Mouse (Mus musculus) lung, embryonic 15.5 days (tissue): ENCODE measurements around the gene Dbp. TPM values are rescaled to one million over a fixed set of nuclear protein-coding genes. Genes with fewer than 3 reads are reported as not detected.

Experiments
- polyA plus RNA-seq: library from polyadenylated mRNA; unstranded; fragments of >200 nt; fragmentation: Nextera tagmentation; extraction: Ambion mirVana; gene quantifications from 2 replicates; pipeline ENCODE4 v1.2.1, GENCODE M21; 2015

Dbp gene
- polyA plus RNA-seq, 1 experiment from 2014 or later: 3.1 TPM

Other genes starting within 250 kb of the Dbp start
- 5,197 and 5,279 TPM in 2 replicates for gene Ftl1, start 245.2 kb upstream of the Dbp start, polyA plus RNA-seq
- 161 and 176 TPM in 2 replicates for gene Bax, start 238.2 kb upstream of the Dbp start, polyA plus RNA-seq
- 0.33 and 0.74 TPM in 2 replicates for gene Tulp2, start 223.2 kb upstream of the Dbp start, polyA plus RNA-seq
- not detected in 2 replicates for gene Gm45808, start 218.3 kb upstream of the Dbp start, polyA plus RNA-seq
- 2.8 and 3.4 TPM in 2 replicates for gene Dhdh, start 216.3 kb upstream of the Dbp start, polyA plus RNA-seq
- gene Nucb1, start 194.7 kb upstream of the Dbp start, polyA plus RNA-seq: 230 and 238 TPM in 2 replicates
- gene Ppp1r15a, start 178.8 kb upstream of the Dbp start, polyA plus RNA-seq: 21.9 and 22.9 TPM in 2 replicates
- gene Plekha4, start 178.8 kb upstream of the Dbp start, polyA plus RNA-seq: 2.2 and 3.3 TPM in 2 replicates
- gene Hsd17b14, start 150.2 kb upstream of the Dbp start, polyA plus RNA-seq: 1.5 and 1.7 TPM in 2 replicates
- 57.7 and 62.5 TPM in 2 replicates for gene Bcat2, start 134.9 kb upstream of the Dbp start, polyA plus RNA-seq
- 0.42 TPM in 1 of 2 replicates, not detected in the other for gene Fgf21, start 89.6 kb upstream of the Dbp start, polyA plus RNA-seq
- gene Fut1, start 87.8 kb upstream of the Dbp start, polyA plus RNA-seq: 0.47 and 0.49 TPM in 2 replicates
- gene Izumo1, start 83.3 kb upstream of the Dbp start, polyA plus RNA-seq: 0.15 and 0.29 TPM in 2 replicates
- 32.4 and 33.3 TPM in 2 replicates for gene Rasip1, start 77.6 kb upstream of the Dbp start, polyA plus RNA-seq
- gene Mamstr, start 65.1 kb upstream of the Dbp start, polyA plus RNA-seq: 7.7 and 9.5 TPM in 2 replicates
- 0.57 and 0.69 TPM in 2 replicates for gene Fut2, start 38.7 kb upstream of the Dbp start, polyA plus RNA-seq
- 0.52 and 0.69 TPM in 2 replicates for gene Ntn5, start 21.1 kb upstream of the Dbp start, polyA plus RNA-seq
- 0.21 and 0.42 TPM in 2 replicates for gene Sec1, start 10.7 kb upstream of the Dbp start, polyA plus RNA-seq
- 2.4 and 4.6 TPM in 2 replicates for gene Car11, start 5.2 kb upstream of the Dbp start, polyA plus RNA-seq
- gene Rpl18, start 10.4 kb downstream of the Dbp start, polyA plus RNA-seq: 1,016 and 1,098 TPM in 2 replicates
- gene Sphk2, start 12.9 kb downstream of the Dbp start, polyA plus RNA-seq: 26.4 and 26.5 TPM in 2 replicates
- 1.4 and 1.5 TPM in 2 replicates for gene Fam83e, start 16.1 kb downstream of the Dbp start, polyA plus RNA-seq
- not detected in 2 replicates for gene Spaca4, start 20.7 kb downstream of the Dbp start, polyA plus RNA-seq
- gene Lmtk3, start 78.7 kb downstream of the Dbp start, polyA plus RNA-seq: 1.1 and 1.4 TPM in 2 replicates
- 6.1 and 7.8 TPM in 2 replicates for gene Sult2b1, start 79.6 kb downstream of the Dbp start, polyA plus RNA-seq
- gene Cyth2, start 109.5 kb downstream of the Dbp start, polyA plus RNA-seq: 115 and 122 TPM in 2 replicates
- 0.79 and 0.84 TPM in 2 replicates for gene Kcnj14, start 119.7 kb downstream of the Dbp start, polyA plus RNA-seq
- gene Grwd1, start 125.9 kb downstream of the Dbp start, polyA plus RNA-seq: 67.8 and 73.6 TPM in 2 replicates
- gene Kdelr1, start 167.7 kb downstream of the Dbp start, polyA plus RNA-seq: 64.7 and 67.4 TPM in 2 replicates
- gene Grin2d, start 173.3 kb downstream of the Dbp start, polyA plus RNA-seq: 0.50 and 0.57 TPM in 2 replicates
- 1.1 and 1.2 TPM in 2 replicates for gene Syngr4, start 191.6 kb downstream of the Dbp start, polyA plus RNA-seq
- gene Tmem143, start 191.9 kb downstream of the Dbp start, polyA plus RNA-seq: 5.5 and 5.6 TPM in 2 replicates
- gene Emp3, start 216.3 kb downstream of the Dbp start, polyA plus RNA-seq: 170 and 177 TPM in 2 replicates
- 6.1 and 6.4 TPM in 2 replicates for gene Ccdc114, start 219.0 kb downstream of the Dbp start, polyA plus RNA-seq